Mouse (Mus musculus) left cerebral cortex, adult 18-20 months (tissue): ENCODE data around the gene Lrp2. TPM values are rescaled to one million over a fixed set of nuclear protein-coding genes. Genes with fewer than 3 reads are reported as not detected.

Experiments used
- DNase-seq, 2 experiments: peaks; one replicate each; pipeline ENCODE4 v3.0.0; 2021 to 2022; ENCODE audit warnings: low spot score in 2 of 2, mixed read lengths in 1 of 2
- long read RNA-seq, 2 experiments: library from polyadenylated mRNA; stranded (forward); transcript quantifications; one replicate each; pipeline ENCODE4 v2.0.0; 2021
- total RNA-seq, 2 experiments: library from RNA; stranded (reverse); gene quantifications; 2 replicates each; pipeline ENCODE4 v1.2.3; 2021

The Lrp2 gene
- under 1 TPM; 0.02 to 0.12 TPM for total RNA-seq
- long read RNA-seq, experiment 1 = 0 reads
- long read RNA-seq, experiment 2 = 0 reads

- peak in 1 of 2 experiments; percentile 12 for DNase-seq
Measured at GRCm38 (mm10) chr2:69585886-69586398, at the start of gene Lrp2. Lrp2 (minus strand) TSS chr2:69586065.

GRCm38 (mm10) chr2:69635064-69635701 lies 49.3 kb upstream of the Lrp2 start:
- DNase-seq = peak; percentile 12 to 48

GRCm38 (mm10) chr2:69631449-69631848 lies 45.6 kb upstream of the Lrp2 start:
- DNase-seq = no peak

DNA sequence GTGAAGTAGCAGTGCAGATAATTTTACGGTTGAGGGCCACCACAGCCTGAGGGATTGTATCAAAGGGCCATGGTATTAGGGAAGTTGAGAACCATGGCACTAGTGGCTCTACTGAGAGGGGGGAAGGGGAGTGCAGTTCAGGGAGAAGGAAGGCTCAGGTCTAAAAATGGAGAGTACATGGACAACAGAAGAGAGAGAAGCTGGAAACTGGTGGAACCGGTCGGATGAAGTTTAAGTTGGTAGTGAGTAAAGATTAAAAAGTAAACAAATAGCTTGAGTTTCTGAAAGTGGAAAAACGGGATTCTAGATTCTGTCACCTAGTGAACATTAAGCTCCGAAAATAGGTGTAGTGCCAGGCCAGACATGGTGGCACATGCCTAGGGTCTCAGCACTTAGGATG lies 44.9 kb upstream of the Lrp2 start:
- no peak for DNase-seq

DNA sequence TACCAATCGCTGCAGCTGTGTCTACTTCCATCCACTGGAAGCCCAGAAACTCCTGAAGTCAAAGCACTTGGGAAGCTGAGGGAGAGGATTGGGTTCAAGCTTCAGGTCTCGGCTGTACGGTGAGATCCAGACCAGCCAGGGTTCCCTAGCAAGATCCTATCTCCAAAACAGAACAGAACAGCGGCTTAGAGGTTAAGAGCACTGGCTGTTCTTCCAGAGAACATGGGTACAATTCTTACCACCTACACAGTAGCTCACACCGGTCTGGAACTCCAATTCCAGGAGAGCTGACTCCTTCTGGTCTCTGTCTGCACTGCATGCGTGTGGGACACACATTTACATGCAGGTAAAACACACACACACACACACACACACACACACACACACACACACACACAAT lies 44.0 kb upstream of the Lrp2 start:
- no peak for DNase-seq

- no peak for DNase-seq
Measured at GRCm38 (mm10) chr2:69629215-69629614, 43.4 kb upstream of the Lrp2 start.

DNA sequence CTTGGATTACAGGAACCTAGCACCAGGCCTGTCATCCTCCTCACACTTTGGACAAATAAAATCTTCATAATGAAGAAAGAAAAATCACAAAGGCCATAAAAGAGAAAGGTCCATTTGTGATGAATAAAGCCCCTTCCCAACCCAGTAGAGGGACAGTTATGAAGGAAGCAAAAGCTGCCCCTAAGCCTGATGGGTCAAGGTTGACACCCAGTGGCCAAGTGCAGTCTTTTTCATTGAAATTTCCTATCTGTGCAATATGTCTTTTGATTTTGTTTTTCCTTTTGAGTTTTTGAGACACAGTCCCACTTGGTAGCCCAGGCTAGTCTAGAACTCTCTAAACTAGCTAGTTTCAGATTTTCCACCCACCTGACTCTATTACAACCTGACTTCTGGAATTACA lies 33.4 kb upstream of the Lrp2 start:
- no peak for DNase-seq

DNA sequence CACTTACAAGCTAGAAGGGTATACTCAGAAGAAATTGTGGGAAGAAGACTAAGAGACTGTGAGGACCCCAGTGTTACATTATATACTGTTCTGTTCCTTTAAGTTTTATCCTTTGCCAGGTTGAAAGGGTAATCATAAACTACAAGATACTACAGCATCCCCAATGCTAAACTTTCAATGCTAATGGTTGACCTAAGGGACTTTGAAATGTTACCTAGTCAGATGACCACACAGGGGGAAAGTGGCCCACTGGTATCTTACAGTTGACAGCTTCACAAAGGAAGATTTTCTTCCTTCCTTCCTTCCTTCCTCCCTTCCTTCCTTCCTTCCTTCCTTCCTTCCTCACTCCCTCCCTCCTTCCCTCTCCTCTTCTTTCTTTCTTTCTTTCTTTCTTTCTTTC lies 32.5 kb upstream of the Lrp2 start:
- no peak for DNase-seq

GRCm38 (mm10) chr2:69613237-69613636 lies 27.4 kb upstream of the Lrp2 start:
- DNase-seq = no peak

- no peak for DNase-seq
Measured at GRCm38 (mm10) chr2:69612716-69613115, 26.9 kb upstream of the Lrp2 start.

- DNase-seq = no peak
Measured at GRCm38 (mm10) chr2:69612237-69612636, 26.4 kb upstream of the Lrp2 start.

DNA sequence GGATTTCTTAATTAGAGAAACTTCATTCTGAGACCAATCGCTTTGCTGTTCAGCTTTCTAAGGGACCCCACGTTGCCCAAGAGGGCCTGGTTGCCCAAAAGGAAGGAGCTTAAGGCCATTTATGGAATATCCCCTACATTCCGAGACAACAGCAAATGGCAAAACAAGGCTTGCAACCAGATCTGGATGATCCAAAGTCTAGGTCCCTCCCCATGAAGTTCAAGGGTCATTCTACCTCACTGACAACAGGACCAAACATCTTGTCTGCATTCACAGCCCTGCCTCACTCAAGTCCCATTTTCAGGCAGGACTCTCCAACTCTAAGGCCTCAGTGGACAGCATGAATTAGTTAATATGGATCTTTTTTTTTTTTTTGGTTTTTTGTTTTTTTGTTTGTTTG lies 20.8 kb upstream of the Lrp2 start:
- DNase-seq = no peak

DNA sequence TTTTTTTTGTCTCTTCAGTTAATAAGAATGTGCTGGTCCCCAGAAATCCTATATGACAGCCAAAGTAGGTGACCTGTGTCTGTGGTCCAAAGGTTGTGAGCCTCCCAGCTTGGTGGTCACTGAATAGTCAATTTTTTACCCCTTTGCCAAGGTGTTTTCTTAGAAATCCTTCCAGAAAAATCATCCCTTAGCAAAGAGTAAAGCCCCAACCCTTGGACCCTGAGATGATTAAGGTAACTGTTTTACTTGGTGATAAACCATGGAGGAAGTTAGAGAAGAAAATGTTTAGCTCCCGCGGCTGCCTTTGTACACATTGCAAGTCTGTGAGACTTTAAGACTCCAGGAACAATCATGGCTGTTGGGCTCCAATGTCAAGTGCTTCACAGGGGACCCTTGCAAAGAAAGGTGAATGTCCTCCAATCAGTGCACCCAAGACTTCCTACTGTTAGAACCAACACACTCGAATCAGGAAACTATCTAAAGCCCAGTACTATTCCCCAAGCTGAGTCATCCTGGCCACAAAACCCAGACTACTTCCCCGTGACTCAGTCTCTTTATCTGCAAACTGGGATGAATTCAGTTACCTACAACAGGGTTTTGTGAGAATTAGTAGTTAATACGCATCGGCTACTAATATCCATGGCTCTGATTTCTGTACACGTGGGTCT lies 18.0 kb upstream of the Lrp2 start:
- no peak for DNase-seq

GRCm38 (mm10) chr2:69593168-69593567 lies 7.3 kb upstream of the Lrp2 start:
- no peak for DNase-seq

GRCm38 (mm10) chr2:69592536-69592935 lies 6.7 kb upstream of the Lrp2 start:
- no peak for DNase-seq

- DNase-seq = no peak
Measured at GRCm38 (mm10) chr2:69591966-69592505, 6.2 kb upstream of the Lrp2 start.

DNA sequence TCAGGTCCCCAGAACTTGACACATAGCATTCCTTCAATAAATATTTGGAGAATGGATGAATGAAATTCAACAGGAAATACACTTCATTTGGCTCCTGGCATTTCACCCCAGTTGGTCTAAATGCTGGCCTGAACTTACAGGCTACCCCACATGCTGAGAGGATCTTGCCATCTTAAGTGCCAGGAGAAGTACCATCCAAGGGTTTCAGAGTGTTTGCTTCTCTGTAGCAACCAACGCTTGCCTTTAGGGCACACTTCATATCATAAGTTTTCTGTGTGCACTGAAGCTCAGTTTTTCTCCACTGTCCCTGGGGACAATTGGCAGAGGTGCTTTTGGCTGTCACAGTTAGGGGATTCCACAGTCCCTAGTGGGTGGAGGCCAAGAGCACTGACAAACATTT lies 4.7 kb upstream of the Lrp2 start:
- no peak for DNase-seq

- no peak for DNase-seq
Measured at GRCm38 (mm10) chr2:69587896-69588295, 2.0 kb upstream of the Lrp2 start.

DNA sequence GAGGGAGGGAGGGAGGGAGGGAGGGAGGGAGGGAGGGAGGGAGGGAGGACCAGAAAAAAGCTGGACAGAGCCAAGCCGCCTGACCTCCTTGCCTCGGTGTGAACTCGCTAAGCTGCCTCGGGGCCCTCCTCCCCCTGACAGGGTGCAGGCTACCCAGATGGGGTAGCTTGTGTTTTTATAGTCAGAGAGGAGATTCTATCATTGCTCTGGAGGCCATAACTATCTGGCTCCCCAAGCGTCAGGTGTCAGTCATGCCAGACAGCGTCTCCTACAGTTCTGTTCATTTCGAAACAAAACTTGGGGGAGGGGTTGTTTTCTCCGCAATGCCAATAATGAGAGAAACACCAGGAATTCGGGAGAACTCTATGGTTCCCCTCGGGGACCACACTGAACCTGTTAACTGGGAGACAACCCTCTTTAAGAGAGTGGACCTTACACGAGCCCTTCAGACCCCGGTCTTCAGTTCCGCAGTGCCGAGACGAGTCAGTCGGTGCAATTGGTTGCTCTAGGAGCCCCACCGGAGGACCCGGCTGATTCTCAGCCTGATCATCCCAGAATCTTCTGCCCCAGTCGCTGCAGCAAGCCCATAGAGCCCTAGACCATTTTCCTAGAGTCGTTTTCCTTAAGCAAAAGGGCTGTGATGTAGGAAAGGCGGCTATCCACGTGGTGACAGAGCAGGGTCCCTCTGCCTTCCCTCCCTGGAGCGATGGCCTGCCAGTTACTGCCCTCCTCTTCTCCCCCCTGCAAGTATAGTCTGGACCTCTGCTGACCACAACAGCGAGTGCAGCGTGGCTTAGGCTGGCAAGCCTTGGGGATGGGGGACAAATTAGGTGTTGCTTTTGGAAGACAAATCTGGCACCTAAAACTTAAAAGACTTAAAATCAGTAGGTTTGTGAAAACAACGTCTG lies 1.2 kb upstream of the Lrp2 start:
- DNase-seq = no peak

DNA sequence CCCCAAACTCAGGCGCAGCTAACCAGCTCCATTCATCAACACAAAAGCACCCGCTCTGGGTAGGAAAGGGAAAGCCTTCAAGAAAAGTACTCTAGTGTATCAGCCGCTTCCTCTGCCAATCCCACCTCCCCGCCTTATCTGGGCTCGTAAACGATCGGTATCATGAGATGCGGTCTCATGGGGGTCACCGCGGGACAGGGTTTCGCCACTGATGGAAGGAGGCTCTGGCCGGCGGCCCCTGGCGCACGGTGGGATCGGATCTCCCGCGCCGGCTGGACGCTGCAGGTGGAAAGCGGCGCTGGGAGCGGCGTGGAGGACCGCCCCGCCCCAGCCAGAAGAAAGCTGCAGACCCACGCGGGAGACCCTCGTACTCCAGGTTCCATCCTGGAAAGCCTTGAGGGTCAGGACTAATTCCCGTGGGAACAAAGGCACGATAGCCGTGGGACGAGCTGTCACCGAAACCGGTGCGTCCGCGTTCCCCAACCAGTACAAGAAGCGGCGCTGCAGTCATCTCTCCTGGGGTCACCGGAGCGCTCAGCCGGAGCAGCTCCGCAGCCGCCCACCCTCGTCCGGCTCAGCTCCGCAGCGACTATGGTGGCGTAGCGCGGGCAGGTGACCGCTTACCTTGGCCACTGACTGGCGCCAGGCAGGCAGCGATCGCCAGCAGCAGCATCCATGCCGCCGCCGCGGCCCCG lies 527 bp downstream of the Lrp2 start:
- no peak for DNase-seq
